Comparison of ENCODE assay signal across 14 mouse cellular contexts in genomic region chr17:3351668-3352067, GRCm38 (mm10). TPM values are rescaled to one million over a fixed set of nuclear protein-coding genes. Genes with fewer than 3 reads are reported as not detected.
DNase-seq lines count a peak whose midpoint lies in the region; ATAC-seq lines count a peak whose summit lies in the region.
"Had no signal": no experiment of that assay in that cellular context is flagged by ENCODE, and none has a peak within 500 bp of the region (broad histone marks: within the 10 kb centered on the region; RNA-seq: fewer than 3 reads in every experiment).

No protein-coding gene starts in this region.

- DNase-seq in embryonic facial prominence, embryonic 10.5 days (ENCODE audit: low spot score): no peak
- DNase-seq in kidney, adult 8-10 months: peak; percentile 13 to 31
- DNase-seq in Muller cell, postnatal 12 days (ENCODE audit: inconsistent ontology term): peak; percentile 52
- peak; percentile 46 to 62 for DNase-seq in kidney, postnatal 25 days
- no peak for DNase-seq in cerebellum, postnatal 4 days (ENCODE audit: low spot score in 2 of 2)
- DNase-seq in layer of hippocampus, adult 11-12 months (ENCODE audit: low spot score): no peak
- DNase-seq: B cell, adult 2 months; cerebellum, postnatal 36 days; lung, adult 2 months; right cerebral cortex, adult 18-20 months had no signal

- H3K9me3 ChIP-seq in embryonic facial prominence, embryonic 13.5 days: no peaks in the 10 kb centered on the region
- H3K9me3 ChIP-seq in embryonic facial prominence, embryonic 10.5 days: 0 out of 2 replicates have a peak, but pooled peaks cover 3% of the 10 kb centered on the region
- H3K9me3 ChIP-seq in kidney, embryonic 16.5 days (ENCODE audit: low read length): no peaks in the 10 kb centered on the region
- H3K9me3 ChIP-seq: hindbrain, embryonic 15.5 days had no signal

- ATAC-seq in embryonic facial prominence, embryonic 13.5 days (ENCODE audit: insufficient number of reproducible peaks, insufficient read depth, low FRiP score, low TSS enrichment, low read depth): no peak
- no peak for ATAC-seq in kidney, embryonic 16.5 days (ENCODE audit: low FRiP score, low TSS enrichment)

- peaks cover 32% of the 10 kb centered on the region for H3K4me1 ChIP-seq in embryonic facial prominence, embryonic 13.5 days
- peaks cover 24% of the 10 kb centered on the region for H3K4me1 ChIP-seq in embryonic facial prominence, embryonic 10.5 days
- peaks cover 8% of the 10 kb centered on the region; the same call in 1 of the 2 replicates for H3K4me1 ChIP-seq in kidney, embryonic 16.5 days (ENCODE audit: insufficient read depth, low read length)
- H3K4me1 ChIP-seq: hindbrain, embryonic 15.5 days; megakaryocyte, embryonic 14.5 days had no signal

- no peaks in the 10 kb centered on the region for H3K27me3 ChIP-seq in embryonic facial prominence, embryonic 13.5 days
- H3K27me3 ChIP-seq in embryonic facial prominence, embryonic 10.5 days (replicated peaks; ENCODE audit: low read depth, poor library complexity, severe bottlenecking): no peaks in the 10 kb centered on the region
- H3K27me3 ChIP-seq in kidney, embryonic 16.5 days (ENCODE audit: insufficient read depth, low read length): no peaks in the 10 kb centered on the region
- H3K27me3 ChIP-seq: hindbrain, embryonic 15.5 days; megakaryocyte, embryonic 14.5 days had no signal

- no peak overlapping the region for H3K4me2 ChIP-seq in embryonic facial prominence, embryonic 13.5 days
- no peak overlapping the region for H3K4me2 ChIP-seq in kidney, embryonic 16.5 days (replicated peaks; ENCODE audit: low read depth, low read length)
- H3K4me2 ChIP-seq: hindbrain, embryonic 15.5 days had no signal

- no peak overlapping the region for H3K4me3 ChIP-seq in embryonic facial prominence, embryonic 13.5 days
- H3K4me3 ChIP-seq in embryonic facial prominence, embryonic 10.5 days: no peak overlapping the region
- H3K4me3 ChIP-seq in kidney, embryonic 16.5 days (ENCODE audit: low read length): no peak overlapping the region
- H3K4me3 ChIP-seq: hindbrain, embryonic 15.5 days; megakaryocyte, embryonic 14.5 days had no signal

- H3K9ac ChIP-seq in embryonic facial prominence, embryonic 13.5 days: no peak overlapping the region
- H3K9ac ChIP-seq in kidney, embryonic 16.5 days (replicated peaks; ENCODE audit: low read length): no peak overlapping the region
- H3K9ac ChIP-seq: hindbrain, embryonic 15.5 days had no signal

- 64% methylated on average over 4 of the region's 4 CpGs for WGBS in embryonic facial prominence, embryonic 13.5 days
- WGBS in embryonic facial prominence, embryonic 10.5 days: 63% methylated on average over 4 of the region's 4 CpGs
- 63% methylated on average over 4 of the region's 4 CpGs for WGBS in kidney, embryonic 16.5 days

- H3K36me3 ChIP-seq in embryonic facial prominence, embryonic 13.5 days: peaks cover 6% of the 10 kb centered on the region; the same call in 1 of the 2 replicates
- H3K36me3 ChIP-seq in embryonic facial prominence, embryonic 10.5 days (replicated peaks): no peaks in the 10 kb centered on the region
- no peaks in the 10 kb centered on the region for H3K36me3 ChIP-seq in kidney, embryonic 16.5 days (ENCODE audit: insufficient read depth, low read length)
- H3K36me3 ChIP-seq: hindbrain, embryonic 15.5 days had no signal

- H3K27ac ChIP-seq in embryonic facial prominence, embryonic 13.5 days: 0 out of 2 replicates have a peak overlapping the region, but pooled peaks have one; percentile 48
- no peak overlapping the region for H3K27ac ChIP-seq in embryonic facial prominence, embryonic 10.5 days (replicated peaks)
- H3K27ac ChIP-seq in kidney, embryonic 16.5 days (ENCODE audit: low read length): no peak overlapping the region
- H3K27ac ChIP-seq: hindbrain, embryonic 15.5 days had no signal

RNA-seq across cellular contexts. Expression of gene Tiam2, which starts 25.3 kb away (rescaled TPM):
- 25.2 and 31.8 TPM in 2 replicates for polyA plus RNA-seq in embryonic facial prominence, embryonic 13.5 days (2015; fragmentation: Nextera tagmentation; extraction: Ambion mirVana)
- polyA plus RNA-seq in embryonic facial prominence, embryonic 10.5 days (2016; fragmentation: Nextera tagmentation; extraction: Ambion mirVana): 6.0 and 7.7 TPM in 2 replicates
- 5.0 and 5.5 TPM in 2 replicates for polyA plus RNA-seq in kidney, embryonic 16.5 days (2015; fragmentation: Nextera tagmentation; extraction: Ambion mirVana)

Comparison
In these comparisons a context has a peak if more than half of its experiments do, and no peak if none do; other contexts are left out.
1. DNase-seq: peak in kidney, adult 8-10 months (2 of 2), Muller cell, postnatal 12 days (single experiment) and kidney, postnatal 25 days (2 of 2); none in embryonic facial prominence, embryonic 10.5 days (single experiment), cerebellum, postnatal 4 days (0 of 2) and layer of hippocampus, adult 11-12 months (single experiment).